Mouse (Mus musculus) heart, embryonic 15.5 days (tissue): ENCODE data around the gene Tsc2. TPM values are rescaled to one million over a fixed set of nuclear protein-coding genes. Genes with fewer than 3 reads are reported as not detected.
"Not testable (repeated sequence)": the region's sequence is repeated elsewhere in the genome, so short reads cannot be mapped to it uniquely, and the experiment has no call there.

ENCODE experiments used
- ATAC-seq: fragments of 200-750 bp; cut with Nextera tagmentation; replicated peaks from 2 replicates; pipeline ENCODE4 v1.8.0; 2017; ENCODE audit warnings: low read depth, moderate TSS enrichment; ENCODE audit not compliant: insufficient number of reproducible peaks, insufficient read depth, low FRiP score
- H3K27ac ChIP-seq: fragments of 300-500 bp; sonication (generic); 2 replicates; pipeline ENCODE4 v1.5.1; 2015; ENCODE audit warnings: mild to moderate bottlenecking, inconsistent platforms
- H3K27me3 ChIP-seq: fragments of 300-500 bp; sonication (generic); 2 replicates; pipeline ENCODE4 v1.6.1; 2015; ENCODE audit warnings: inconsistent platforms
- H3K36me3 ChIP-seq: fragments of 300-500 bp; sonication (generic); 2 replicates; pipeline ENCODE4 v1.6.1; 2015; ENCODE audit warnings: mild to moderate bottlenecking, inconsistent platforms
- H3K4me1 ChIP-seq: fragments of 300-500 bp; sonication (generic); replicated peaks from 2 replicates; pipeline ENCODE4 v1.6.1; 2015; ENCODE audit warnings: inconsistent platforms
- H3K4me2 ChIP-seq: fragments of 300-500 bp; sonication (generic); 2 replicates; pipeline ENCODE4 v1.6.1; 2015; ENCODE audit warnings: inconsistent platforms, mild to moderate bottlenecking, moderate library complexity
- H3K4me3 ChIP-seq: fragments of 300-500 bp; sonication (generic); 2 replicates; pipeline ENCODE4 v1.5.1; 2015; ENCODE audit warnings: mild to moderate bottlenecking, inconsistent platforms
- H3K9ac ChIP-seq: fragments of 300-500 bp; sonication (generic); 2 replicates; pipeline ENCODE4 v1.6.1; 2015; ENCODE audit warnings: mild to moderate bottlenecking, inconsistent platforms
- H3K9me3 ChIP-seq: fragments of 300-500 bp; sonication (generic); replicated peaks from 2 replicates; pipeline ENCODE4 v1.6.1; 2016; ENCODE audit warnings: inconsistent platforms
- WGBS: fragments of 180-500 bp; shearing (Covaris S2); methylation state at CpG from one replicate; pipeline ENCODE4 v1.1.7; 2015; ENCODE audit warnings: mixed read lengths; 5-methylcytosine and 5-hydroxymethylcytosine counted together
- polyA plus RNA-seq: library from polyadenylated mRNA; unstranded; fragments of >200 nt; fragmentation: Nextera tagmentation; extraction: Ambion mirVana; gene quantifications from 2 replicates; pipeline ENCODE4 v1.2.1, GENCODE M21; 2015

The Tsc2 gene
- polyA plus RNA-seq, 1 experiment from 2014 or later = 39.0 TPM

- not testable (repeated sequence) for H3K4me3 ChIP-seq, H3K4me2 ChIP-seq, H3K9me3 ChIP-seq, H3K9ac ChIP-seq, ATAC-seq, H3K27ac ChIP-seq, H3K27me3 ChIP-seq, H3K36me3 ChIP-seq
- 53% methylated on average over 7 of the region's 7 CpGs for WGBS
- peaks cover 26% of the 10 kb centered on the region for H3K4me1 ChIP-seq
Observed at GRCm38 (mm10) chr17:24667011-24667410, 34.6 kb upstream of the Tsc2 start.

GRCm38 (mm10) chr17:24658017-24658758, 25.8 kb upstream of the Tsc2 start, which contains the start of gene Npw:
Gene Npw, minus strand, starts transcription at chr17:24658457.
- Histone ChIP-seq H3K27ac (no peak within 1 kb of the TSS), H3K4me1 (peaks cover 16% of the 10 kb centered on the region), H3K27me3 (peaks cover 47% of the 10 kb centered on the region), H3K4me3 (peak within 1 kb of the TSS; percentile 45), H3K9me3 (no peaks in the 10 kb centered on the region), H3K4me2 (peak within 1 kb of the TSS; percentile 79), H3K9ac (peak within 1 kb of the TSS; percentile 41), H3K36me3 (no peaks in the 10 kb centered on the region)
- WGBS = 2% methylated on average over 47 of the region's 47 CpGs
- peak; percentile 34; the same call in 1 of the 2 replicates for ATAC-seq

GRCm38 (mm10) chr17:24654969-24655368, 22.5 kb upstream of the Tsc2 start:
- peaks cover 20% of the 10 kb centered on the region for H3K4me1 ChIP-seq
- no peak overlapping the region for H3K4me3 ChIP-seq
- H3K4me2 ChIP-seq = no peak overlapping the region
- H3K27me3 ChIP-seq = peaks cover 42% of the 10 kb centered on the region
- H3K9me3 ChIP-seq = no peaks in the 10 kb centered on the region
- H3K27ac ChIP-seq = no peak overlapping the region
- H3K9ac ChIP-seq = no peak overlapping the region
- WGBS = 72% methylated on average over 4 of the region's 4 CpGs
- no peak for ATAC-seq
- H3K36me3 ChIP-seq = no peaks in the 10 kb centered on the region

GRCm38 (mm10) chr17:24653967-24654710, 21.7 kb upstream of the Tsc2 start:
- H3K27ac ChIP-seq = no peak overlapping the region; the same call in 1 of the 2 replicates
- ATAC-seq = no peak
- peak overlapping the region; percentile 36 for H3K4me3 ChIP-seq
- H3K27me3 ChIP-seq = peaks cover 35% of the 10 kb centered on the region
- H3K4me1 ChIP-seq = peaks cover 27% of the 10 kb centered on the region
- no peaks in the 10 kb centered on the region for H3K9me3 ChIP-seq
- peak overlapping the region; percentile 61 for H3K4me2 ChIP-seq
- H3K9ac ChIP-seq = peak overlapping the region; percentile 25; the same call in 1 of the 2 replicates
- H3K36me3 ChIP-seq = no peaks in the 10 kb centered on the region
- 5% methylated on average over 19 of the region's 19 CpGs for WGBS

- H3K36me3 ChIP-seq = no peaks in the 10 kb centered on the region
- H3K4me2 ChIP-seq = no peak overlapping the region
- WGBS = 48% methylated on average over 3 of the region's 3 CpGs
- no peaks in the 10 kb centered on the region for H3K9me3 ChIP-seq
- H3K27ac ChIP-seq = no peak overlapping the region
- H3K9ac ChIP-seq = no peak overlapping the region
- H3K27me3 ChIP-seq = peaks cover 22% of the 10 kb centered on the region
- no peak for ATAC-seq
- peaks cover 28% of the 10 kb centered on the region for H3K4me1 ChIP-seq
- no peak overlapping the region for H3K4me3 ChIP-seq
Observed at GRCm38 (mm10) chr17:24651835-24652234, 19.4 kb upstream of the Tsc2 start.

- H3K4me3 ChIP-seq = no peak overlapping the region
Observed at GRCm38 (mm10) chr17:24650766-24651165, 18.3 kb upstream of the Tsc2 start.

GRCm38 (mm10) chr17:24650070-24650616, 17.7 kb upstream of the Tsc2 start, which contains the start of gene Slc9a3r2:
Gene Slc9a3r2, minus strand, starts transcription at chr17:24650327.
- no peaks in the 10 kb centered on the region for H3K9me3 ChIP-seq
- 1% methylated on average over 30 of the region's 41 CpGs for WGBS
- H3K27ac ChIP-seq = peak within 1 kb of the TSS; percentile 70
- peak within 1 kb of the TSS; percentile 73 for H3K4me3 ChIP-seq
- peak within 1 kb of the TSS; percentile 76 for H3K9ac ChIP-seq
- H3K4me2 ChIP-seq = peak within 1 kb of the TSS; percentile 96
- H3K27me3 ChIP-seq = peaks cover 13% of the 10 kb centered on the region; the same call in 1 of the 2 replicates
- H3K4me1 ChIP-seq = peaks cover 42% of the 10 kb centered on the region
- peak; percentile 72 for ATAC-seq
- H3K36me3 ChIP-seq = no peaks in the 10 kb centered on the region

More at GRCm38 (mm10) chr17:24650766-24651165, 18.3 kb upstream of the Tsc2 start:
- Histone ChIP-seq H3K9ac (no peak overlapping the region), H3K4me1 (peaks cover 36% of the 10 kb centered on the region), H3K9me3 (no peaks in the 10 kb centered on the region), H3K36me3 (no peaks in the 10 kb centered on the region), H3K27me3 (peaks cover 13% of the 10 kb centered on the region; the same call in 1 of the 2 replicates), H3K4me2 (peak overlapping the region; percentile 96; the same call in 1 of the 2 replicates), H3K27ac (no peak overlapping the region)
- ATAC-seq = no peak
- WGBS = 82% methylated on average over 4 of the region's 4 CpGs

- ATAC-seq = peak; percentile 44
- no peaks in the 10 kb centered on the region for H3K36me3 ChIP-seq
- H3K27me3 ChIP-seq = 0 out of 2 replicates have a peak, but pooled peaks cover 13% of the 10 kb centered on the region
- peak overlapping the region; percentile 76 for H3K9ac ChIP-seq
- peaks cover 47% of the 10 kb centered on the region for H3K4me1 ChIP-seq
- no peaks in the 10 kb centered on the region for H3K9me3 ChIP-seq
- peak overlapping the region; percentile 73 for H3K4me3 ChIP-seq
- H3K27ac ChIP-seq = peak overlapping the region; percentile 70
- WGBS = 1% methylated on average over 35 of the region's 35 CpGs
- peak overlapping the region; percentile 96 for H3K4me2 ChIP-seq
Observed at GRCm38 (mm10) chr17:24649581-24650069, 17.2 kb upstream of the Tsc2 start.

GRCm38 (mm10) chr17:24648731-24649377, 16.4 kb upstream of the Tsc2 start:
- H3K9ac ChIP-seq = peak overlapping the region; percentile 76
- 70% methylated on average over 10 of the region's 10 CpGs for WGBS
- H3K27me3 ChIP-seq = 0 out of 2 replicates have a peak, but pooled peaks cover 13% of the 10 kb centered on the region
- peak overlapping the region; percentile 73 for H3K4me3 ChIP-seq
- H3K36me3 ChIP-seq = no peaks in the 10 kb centered on the region
- peaks cover 54% of the 10 kb centered on the region for H3K4me1 ChIP-seq
- H3K9me3 ChIP-seq = no peaks in the 10 kb centered on the region
- no peak for ATAC-seq
- peak overlapping the region; percentile 96 for H3K4me2 ChIP-seq
- peak overlapping the region; percentile 70 for H3K27ac ChIP-seq

GRCm38 (mm10) chr17:24647493-24647892, 15.1 kb upstream of the Tsc2 start:
- peak overlapping the region; percentile 29 for H3K4me3 ChIP-seq

More at GRCm38 (mm10) chr17:24647493-24647892, 15.1 kb upstream of the Tsc2 start:
- Histone ChIP-seq H3K27me3 (0 out of 2 replicates have a peak, but pooled peaks cover 13% of the 10 kb centered on the region), H3K36me3 (no peaks in the 10 kb centered on the region), H3K9me3 (no peaks in the 10 kb centered on the region), H3K4me1 (peaks cover 57% of the 10 kb centered on the region), H3K4me2 (peak overlapping the region; percentile 96), H3K27ac (peak overlapping the region; percentile 70), H3K9ac (0 out of 2 replicates have a peak overlapping the region, but pooled peaks have one; percentile 6)
- no peak for ATAC-seq
- 69% methylated on average over 11 of the region's 11 CpGs for WGBS
